Mouse (Mus musculus) left cerebral cortex, adult 2 months (tissue): ENCODE measurements around the gene Stx5a. TPM values are rescaled to one million over a fixed set of nuclear protein-coding genes. Genes with fewer than 3 reads are reported as not detected.

Experiments
- DNase-seq, 2 experiments: peaks; one replicate each; pipeline ENCODE4 v3.0.0; 2021 to 2022; ENCODE audit warnings: low spot score in 2 of 2, mixed read lengths in 1 of 2; ENCODE audit errors: extremely low spot score in 1 of 2
- H3K27ac ChIP-seq: fragments of 200-600 bp; 2 replicates; pipeline ENCODE4 v1.8.1; 2022
- H3K4me3 ChIP-seq: fragments of 200-600 bp; 2 replicates; pipeline ENCODE4 v1.8.1; 2022
- CTCF ChIP-seq: fragments of 200-600 bp; IDR thresholded peaks from 2 replicates; pipeline ENCODE4 v1.8.1; 2022; ENCODE audit warnings: antibody characterized with exemption, mild to moderate bottlenecking, moderate library complexity
- intact Hi-C: fragments of 180-260 bp; cut with DNase I; formaldehyde crosslinking; loops from one replicate; pipeline ENCODE4 v1.15.1; 2025
- microRNA-seq, 2 experiments: library from miRNA; unstranded; fragments of <30 nt; microRNA quantifications; one replicate each; pipeline ENCODE4 v1.2.0; 2021
- total RNA-seq, 2 experiments: library from RNA; stranded (reverse); gene quantifications; 2 replicates each; pipeline ENCODE4 v1.2.3; 2021

Stx5a gene
- total RNA-seq, 2 experiments from 2014 or later: 71.2 to 77.9 TPM

GRCm38 (mm10) chr19:8789171-8789570 lies 48.0 kb downstream of the Stx5a start:
- intact Hi-C loops: no loop called here
- Histone ChIP-seq H3K27ac (peak overlapping the region; percentile 86), H3K4me3 (no peak overlapping the region)
- no peak for DNase-seq
- no peak for TF ChIP-seq CTCF

- no peak for TF ChIP-seq CTCF
- intact Hi-C loops: no loop called here
- H3K27ac ChIP-seq: peak overlapping the region; percentile 86
- no peak overlapping the region for H3K4me3 ChIP-seq
- DNase-seq: no peak
Observed at GRCm38 (mm10) chr19:8790171-8790570, 49.0 kb downstream of the Stx5a start.

GRCm38 (mm10) chr19:8798264-8798946 lies 57.2 kb downstream of the Stx5a start, which contains the start of gene Polr2g:
Gene Polr2g, minus strand, starts transcription at chr19:8798577.
- H3K4me3 ChIP-seq: peak within 1 kb of the TSS; percentile 70
- intact Hi-C loops: loop anchor here (1.0 kb wide), 1 partner anchor 21 kb away; the partner anchor contains the start of gene Ttc9c
- peak; percentile 84 to 90 for DNase-seq
- H3K27ac ChIP-seq: peak within 1 kb of the TSS; percentile 86
- TF ChIP-seq CTCF: no peak

- intact Hi-C loops: loop anchor here (1.0 kb wide), 1 partner anchor 20 kb away; the partner anchor contains the start of gene Ttc9c
- no peak for DNase-seq
- TF ChIP-seq CTCF: no peak; the same call in 1 of the 2 replicates
- Histone ChIP-seq H3K4me3 (peak overlapping the region; percentile 70), H3K27ac (peak overlapping the region; percentile 69)
Observed at GRCm38 (mm10) chr19:8798947-8799315, 57.7 kb downstream of the Stx5a start.

GRCm38 (mm10) chr19:8802130-8802821 lies 61.1 kb downstream of the Stx5a start, which contains the start of gene Zbtb3:
Gene Zbtb3, plus strand, starts transcription at chr19:8802555.
- intact Hi-C loops: loop anchor here (1.0 kb wide), 1 partner anchor 17 kb away; the partner anchor contains the start of gene Ttc9c
- peak within 1 kb of the TSS; percentile 82 for H3K27ac ChIP-seq
- DNase-seq: peak; percentile 90 to 93
- H3K4me3 ChIP-seq: peak within 1 kb of the TSS; percentile 51
- TF ChIP-seq CTCF: no peak

- DNase-seq: no peak
- H3K27ac ChIP-seq: no peak overlapping the region
Observed at GRCm38 (mm10) chr19:8803204-8803780, 62.1 kb downstream of the Stx5a start.

GRCm38 (mm10) chr19:8803879-8804660 lies 62.9 kb downstream of the Stx5a start:
- TF ChIP-seq CTCF: no peak
- DNase-seq: no peak
- intact Hi-C loops: no loop called here
- H3K4me3 ChIP-seq: no peak overlapping the region
- no peak overlapping the region for H3K27ac ChIP-seq

More at GRCm38 (mm10) chr19:8803204-8803780, 62.1 kb downstream of the Stx5a start:
- no peak for TF ChIP-seq CTCF
- intact Hi-C loops: no loop called here
- no peak overlapping the region for H3K4me3 ChIP-seq

Small RNA genes within 50 kb of the gene (microRNA-seq; reads per million reads assigned to microRNA genes)
- 0 reads per million in 2 experiments for gene Mir6992

Other genes with a start within 250 kb of the Stx5a start
- 10 to 100 TPM; 12.5 TPM for gene Slc22a8, start 150.2 kb upstream of the Stx5a start, total RNA-seq
- 1 to 10 TPM; 5.2 to 7.3 TPM for gene Slc22a6, start 123.4 kb upstream of the Stx5a start, total RNA-seq
- 100 to 1,000 TPM; 152 to 155 TPM for gene Chrm1, start 77.6 kb upstream of the Stx5a start, total RNA-seq
- 100 to 1,000 TPM; 144 to 154 TPM for gene Slc3a2, start 18.0 kb upstream of the Stx5a start, total RNA-seq
- gene Wdr74, start 5.6 kb upstream of the Stx5a start, total RNA-seq: 10 to 100 TPM; 48.5 to 53.1 TPM
- 1 to 10 TPM; 1.4 to 1.8 TPM for gene 1700092M07Rik, start 695 bp upstream of the Stx5a start, total RNA-seq
- 10 to 100 TPM; 90.2 to 98.8 TPM for gene Nxf1, start 15.7 kb downstream of the Stx5a start, total RNA-seq
- gene Tmem223, start 29.6 kb downstream of the Stx5a start, total RNA-seq: 10 to 100 TPM; 63.8 to 66.8 TPM
- 1 to 10 TPM; 8.2 to 8.7 TPM for gene Tmem179b, start 33.1 kb downstream of the Stx5a start, total RNA-seq
- gene Taf6l, start 45.0 kb downstream of the Stx5a start, total RNA-seq: 10 to 100 TPM; 13.1 to 14.3 TPM
- 100 to 1,000 TPM in 1 of 2 experiments, 10 to 100 TPM in 1; 96.6 to 105 TPM for gene Polr2g, start 57.2 kb downstream of the Stx5a start, total RNA-seq
- gene Zbtb3, start 61.1 kb downstream of the Stx5a start, total RNA-seq: 1 to 10 TPM; 5.3 to 6.7 TPM
- gene Ttc9c, start 77.9 kb downstream of the Stx5a start, total RNA-seq: 10 to 100 TPM; 34.5 to 36.7 TPM
- 100 to 1,000 TPM; 125 to 129 TPM for gene Hnrnpul2, start 78.6 kb downstream of the Stx5a start, total RNA-seq
- gene AC129217.1, start 88.4 kb downstream of the Stx5a start, total RNA-seq: not detected
- 100 to 1,000 TPM; 109 TPM for gene Bscl2, start 96.1 kb downstream of the Stx5a start, total RNA-seq
- 100 to 1,000 TPM; 184 to 198 TPM for gene Gng3, start 97.8 kb downstream of the Stx5a start, total RNA-seq
- 1 to 10 TPM in 1 of 2 experiments, under 1 TPM in 1; 0.87 to 1.1 TPM for gene Lrrn4cl, start 109.4 kb downstream of the Stx5a start, total RNA-seq
- 10 to 100 TPM; 86.1 to 94.7 TPM for gene Ubxn1, start 130.1 kb downstream of the Stx5a start, total RNA-seq
- 10 to 100 TPM; 33.1 to 36.2 TPM for gene Uqcc3, start 139.5 kb downstream of the Stx5a start, total RNA-seq
- 1 to 10 TPM; 6.5 to 9.3 TPM for gene Lbhd1, start 142.3 kb downstream of the Stx5a start, total RNA-seq
- gene Gm49403, start 142.5 kb downstream of the Stx5a start, total RNA-seq: not detected
- gene 1810009A15Rik, start 147.4 kb downstream of the Stx5a start, total RNA-seq: 10 to 100 TPM; 22.5 to 23.2 TPM
- 1 to 10 TPM; 1.2 to 6.7 TPM for gene Gm49416, start 147.5 kb downstream of the Stx5a start, total RNA-seq
- gene Ints5, start 151.6 kb downstream of the Stx5a start, total RNA-seq: 10 to 100 TPM; 21.7 to 22.9 TPM
- gene Ganab, start 156.7 kb downstream of the Stx5a start, total RNA-seq: 100 to 1,000 TPM in 1 of 2 experiments, 10 to 100 TPM in 1; 96.4 to 104 TPM
- 100 to 1,000 TPM; 172 to 173 TPM for gene B3gat3, start 179.0 kb downstream of the Stx5a start, total RNA-seq
- 1 to 10 TPM; 5.6 to 7.2 TPM for gene Rom1, start 187.9 kb downstream of the Stx5a start, total RNA-seq
- 10 to 100 TPM; 11.0 to 13.7 TPM for gene Eml3, start 188.1 kb downstream of the Stx5a start, total RNA-seq
- 10 to 100 TPM; 55.5 to 55.6 TPM for gene Mta2, start 200.5 kb downstream of the Stx5a start, total RNA-seq
- 10 to 100 TPM; 21.4 to 22.4 TPM for gene Tut1, start 212.4 kb downstream of the Stx5a start, total RNA-seq
- gene Eef1g, start 225.6 kb downstream of the Stx5a start, total RNA-seq: 100 to 1,000 TPM; 228 to 236 TPM
- gene Ahnak, start 247.9 kb downstream of the Stx5a start, total RNA-seq: 10 to 100 TPM; 22.5 to 32.2 TPM